Mouse (Mus musculus) stomach, embryonic 14.5 days (tissue): Measurements from ENCODE around the gene 1110057P08Rik. TPM values are rescaled to one million over a fixed set of nuclear protein-coding genes. Genes with fewer than 3 reads are reported as not detected.
"Not testable (repeated sequence)": the region's sequence is repeated elsewhere in the genome, so short reads cannot be mapped to it uniquely, and the experiment has no call there.

ENCODE experiments used
- ATAC-seq: fragments of 200-750 bp; cut with Nextera tagmentation; 2 replicates; pipeline ENCODE4 v1.8.0; 2017; ENCODE audit warnings: low read depth, moderate TSS enrichment; ENCODE audit not compliant: insufficient number of reproducible peaks, insufficient read depth, low FRiP score
- H3K27ac ChIP-seq: fragments of 300-500 bp; sonication (generic); 2 replicates; pipeline ENCODE4 v1.5.1; 2014; ENCODE audit warnings: mild to moderate bottlenecking, low read length, moderate library complexity, mixed read lengths
- H3K27me3 ChIP-seq: fragments of 300-500 bp; sonication (generic); 2 replicates; pipeline ENCODE4 v1.6.1; 2014; ENCODE audit warnings: low read length, control low read depth, mixed read lengths; ENCODE audit not compliant: control insufficient read depth, insufficient read depth
- H3K36me3 ChIP-seq: fragments of 300-500 bp; sonication (generic); 2 replicates; pipeline ENCODE4 v1.6.1; 2014; ENCODE audit warnings: mild to moderate bottlenecking, control low read depth, low read length, moderate library complexity, mixed read lengths; ENCODE audit not compliant: control insufficient read depth, insufficient read depth
- H3K4me1 ChIP-seq: fragments of 300-500 bp; sonication (generic); 2 replicates; pipeline ENCODE4 v1.6.1; 2014; ENCODE audit warnings: low read length, control low read depth, mixed read lengths; ENCODE audit not compliant: control insufficient read depth, insufficient read depth
- H3K4me2 ChIP-seq: fragments of 300-500 bp; sonication (generic); replicated peaks from 2 replicates; pipeline ENCODE4 v1.6.1; 2014; ENCODE audit warnings: low read depth, low read length, control low read depth
- H3K4me3 ChIP-seq: fragments of 300-500 bp; sonication (generic); 2 replicates; pipeline ENCODE4 v1.5.1; 2014; ENCODE audit warnings: low read depth, low read length, control low read depth
- H3K9ac ChIP-seq: fragments of 300-500 bp; sonication (generic); replicated peaks from 2 replicates; pipeline ENCODE4 v1.6.1; 2014; ENCODE audit warnings: low read depth, mild to moderate bottlenecking, control low read depth, low read length, moderate library complexity, mixed read lengths
- H3K9me3 ChIP-seq: fragments of 300-500 bp; sonication (generic); 2 replicates; pipeline ENCODE4 v1.6.1; 2016; ENCODE audit warnings: low read depth, low read length, control low read depth; ENCODE audit not compliant: control insufficient read depth
- WGBS: fragments of 180-500 bp; shearing (Covaris S2); extraction: QIAGEN DNeasy Blood & Tissue Kit; methylation state at CpG from one replicate; pipeline ENCODE4 v1.1.7; 2014; 5-methylcytosine and 5-hydroxymethylcytosine counted together
- polyA plus RNA-seq: library from polyadenylated mRNA; unstranded; fragments of >200 nt; fragmentation: Nextera tagmentation; extraction: Ambion mirVana; gene quantifications from 2 replicates; pipeline ENCODE4 v1.2.1, GENCODE M21; 2014

The 1110057P08Rik gene
- not detected in 2 replicates for polyA plus RNA-seq

DNA sequence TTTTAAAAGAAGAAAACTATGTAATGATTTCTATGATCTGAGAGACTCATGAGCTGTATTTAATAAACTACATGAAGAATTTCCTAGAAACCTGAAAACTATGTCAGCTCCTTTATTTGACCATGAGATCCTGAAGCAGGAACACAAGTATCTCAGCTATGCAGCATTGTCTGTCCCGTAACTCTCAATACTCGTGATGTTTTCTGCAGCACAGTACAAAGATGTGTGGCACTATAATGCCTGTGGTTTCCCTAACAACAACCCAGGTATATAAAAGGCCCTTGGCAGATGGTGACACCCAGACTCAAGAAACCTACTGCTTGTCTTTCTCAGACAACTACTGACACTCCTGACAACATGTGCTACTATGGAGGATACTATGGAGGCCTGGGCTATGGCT, at the start of gene 1110057P08Rik:
1110057P08Rik (plus strand) TSS at position 301 of the 400 bp plus-strand sequence.
- H3K4me1 ChIP-seq: no peaks in the 10 kb centered on the region
- H3K9me3 ChIP-seq: no peaks in the 10 kb centered on the region
- no peak within 1 kb of the TSS for H3K4me3 ChIP-seq
- H3K36me3 ChIP-seq: no peaks in the 10 kb centered on the region
- no peaks in the 10 kb centered on the region for H3K27me3 ChIP-seq
- ATAC-seq: no peak
- no peak within 1 kb of the TSS for H3K9ac ChIP-seq
- no peak within 1 kb of the TSS for H3K27ac ChIP-seq
- no peak within 1 kb of the TSS for H3K4me2 ChIP-seq
- WGBS: 74% methylated on average over 2 of the region's 2 CpGs

DNA sequence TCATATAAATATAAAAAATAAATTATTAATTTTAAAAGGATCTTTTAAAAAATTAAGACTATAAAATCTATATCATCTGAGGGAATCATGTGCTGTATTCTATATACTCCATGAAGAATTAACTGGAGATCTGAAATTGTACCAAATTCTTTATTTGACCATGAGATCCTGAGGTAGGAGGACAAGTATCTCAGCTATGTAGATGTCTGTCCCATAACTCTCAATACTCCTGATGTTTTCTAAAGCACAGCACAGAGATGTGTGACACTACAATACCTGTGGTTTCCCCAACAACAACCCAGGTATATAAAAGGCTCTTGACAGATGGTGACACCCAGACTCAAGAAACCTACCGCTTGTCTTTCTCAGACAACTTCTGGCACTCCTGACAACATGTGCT, 34.0 kb upstream of the 1110057P08Rik start, which contains the start of gene Gm6358:
Gm6358 (plus strand) TSS at position 301 of the 400 bp plus-strand sequence.
- H3K27me3 ChIP-seq: no peaks in the 10 kb centered on the region
- ATAC-seq: no peak
- WGBS: 91% methylated on average over 1 of the region's 1 CpGs
- no peak within 1 kb of the TSS for H3K4me2 ChIP-seq
- no peak within 1 kb of the TSS for H3K27ac ChIP-seq
- H3K36me3 ChIP-seq: no peaks in the 10 kb centered on the region
- H3K9ac ChIP-seq: no peak within 1 kb of the TSS
- no peaks in the 10 kb centered on the region for H3K4me1 ChIP-seq
- H3K4me3 ChIP-seq: no peak within 1 kb of the TSS
- H3K9me3 ChIP-seq: no peaks in the 10 kb centered on the region

DNA sequence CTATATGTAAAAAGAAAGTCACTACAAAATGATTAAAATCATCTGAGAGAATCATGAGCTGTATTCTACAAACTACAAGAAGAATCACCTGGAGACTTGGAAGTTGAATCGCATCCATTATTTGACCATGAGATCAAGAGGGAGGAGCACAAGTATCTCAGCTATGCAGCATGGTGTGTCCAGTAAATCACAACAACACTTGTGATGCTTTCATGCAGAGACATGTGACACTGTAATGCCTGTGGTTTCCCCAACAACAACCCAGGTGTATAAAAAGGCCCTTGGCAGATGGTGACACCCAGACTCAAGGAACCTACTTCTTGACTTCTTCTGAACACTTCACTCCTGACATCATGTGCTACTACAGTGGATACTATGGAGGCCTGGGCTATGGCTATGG, 23.7 kb upstream of the 1110057P08Rik start, which contains the start of gene Gm10061:
Gm10061 (plus strand) TSS at position 301 of the 400 bp plus-strand sequence.
- Histone ChIP-seq H3K4me1 (no peaks in the 10 kb centered on the region), H3K4me2 (no peak within 1 kb of the TSS), H3K9ac (no peak within 1 kb of the TSS), H3K27ac (no peak within 1 kb of the TSS), H3K4me3 (no peak within 1 kb of the TSS), H3K27me3 (no peaks in the 10 kb centered on the region), H3K36me3 (no peaks in the 10 kb centered on the region), H3K9me3 (no peaks in the 10 kb centered on the region)
- no peak for ATAC-seq
- WGBS: 92% methylated on average over 1 of the region's 1 CpGs

DNA sequence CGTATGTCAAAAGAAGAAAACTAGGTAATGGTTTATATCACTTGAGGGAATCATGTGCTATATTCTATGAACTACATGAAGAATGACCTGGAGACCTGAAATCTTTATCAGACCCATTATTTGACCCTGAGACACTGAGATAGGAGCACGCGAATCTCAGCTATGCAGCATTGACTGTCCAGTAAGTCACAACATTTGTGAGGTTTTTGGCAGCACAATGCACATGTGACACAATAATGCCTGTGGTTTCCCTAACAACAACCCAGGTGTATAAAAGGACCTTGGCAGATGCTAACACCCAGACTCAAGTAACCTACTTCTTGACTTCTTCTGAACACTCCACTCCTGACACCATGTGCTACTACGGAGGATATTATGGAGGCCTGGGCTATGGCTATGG, 16.9 kb upstream of the 1110057P08Rik start, which contains the start of gene Gm9789:
Gm9789 (plus strand) TSS at position 301 of the 400 bp plus-strand sequence.
- Histone ChIP-seq H3K4me3 (no peak within 1 kb of the TSS), H3K9ac (no peak within 1 kb of the TSS), H3K36me3 (no peaks in the 10 kb centered on the region), H3K27me3 (no peaks in the 10 kb centered on the region), H3K9me3 (no peaks in the 10 kb centered on the region), H3K4me2 (no peak within 1 kb of the TSS), H3K4me1 (no peaks in the 10 kb centered on the region), H3K27ac (no peak within 1 kb of the TSS)
- 87% methylated on average over 4 of the region's 4 CpGs for WGBS
- ATAC-seq: no peak

DNA sequence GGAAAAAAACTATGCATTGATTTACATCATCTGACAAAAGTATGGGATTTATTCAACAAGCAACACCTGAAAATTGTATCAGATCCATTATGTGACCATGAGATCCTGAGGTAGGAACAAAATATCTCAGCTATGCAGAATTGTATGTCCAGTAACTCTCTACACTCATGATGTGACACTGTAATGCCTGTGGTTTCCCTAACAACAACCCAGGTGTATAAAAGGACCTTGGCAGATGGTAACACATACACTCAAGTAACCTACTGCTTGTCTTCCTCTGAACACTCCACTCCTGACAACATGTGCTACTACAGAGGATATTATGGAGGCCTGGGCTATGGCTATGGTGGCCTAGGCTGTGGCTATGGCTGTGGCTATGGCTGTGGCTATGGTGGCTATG, 5.3 kb upstream of the 1110057P08Rik start, which contains the start of gene Gm7735:
Gm7735 (plus strand) TSS at position 301 of the 400 bp plus-strand sequence.
- H3K27ac ChIP-seq, H3K9ac ChIP-seq, H3K4me3 ChIP-seq, H3K4me2 ChIP-seq, ATAC-seq, H3K9me3 ChIP-seq, H3K36me3 ChIP-seq, H3K27me3 ChIP-seq, H3K4me1 ChIP-seq: not testable (repeated sequence)

DNA sequence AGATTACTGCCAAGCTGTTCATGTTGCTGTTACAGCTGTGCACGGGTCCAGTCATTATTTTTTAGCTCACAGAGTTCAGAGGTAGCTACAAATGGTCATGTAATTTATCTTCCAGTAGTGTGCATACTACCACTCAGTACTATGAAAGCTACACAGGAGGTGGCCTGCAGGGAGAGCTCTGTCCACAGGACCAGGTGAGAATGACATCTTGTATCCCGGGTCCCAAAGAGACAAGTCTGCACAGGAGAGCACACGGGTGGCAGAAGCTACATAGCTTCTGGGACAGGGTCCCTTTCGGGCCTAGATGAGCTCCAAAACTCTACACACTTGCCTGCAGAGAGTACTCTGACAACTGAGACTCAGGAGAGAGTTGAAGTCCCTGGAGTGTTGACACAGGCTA, 14.1 kb downstream of the 1110057P08Rik start:
- no peaks in the 10 kb centered on the region for H3K9me3 ChIP-seq
- no peaks in the 10 kb centered on the region for H3K4me1 ChIP-seq
- no peak overlapping the region for H3K27ac ChIP-seq
- H3K27me3 ChIP-seq: no peaks in the 10 kb centered on the region
- WGBS: 81% methylated on average over 4 of the region's 4 CpGs
- no peak overlapping the region for H3K4me3 ChIP-seq
- no peak overlapping the region for H3K9ac ChIP-seq
- H3K4me2 ChIP-seq: no peak overlapping the region
- ATAC-seq: no peak
- H3K36me3 ChIP-seq: no peaks in the 10 kb centered on the region

DNA sequence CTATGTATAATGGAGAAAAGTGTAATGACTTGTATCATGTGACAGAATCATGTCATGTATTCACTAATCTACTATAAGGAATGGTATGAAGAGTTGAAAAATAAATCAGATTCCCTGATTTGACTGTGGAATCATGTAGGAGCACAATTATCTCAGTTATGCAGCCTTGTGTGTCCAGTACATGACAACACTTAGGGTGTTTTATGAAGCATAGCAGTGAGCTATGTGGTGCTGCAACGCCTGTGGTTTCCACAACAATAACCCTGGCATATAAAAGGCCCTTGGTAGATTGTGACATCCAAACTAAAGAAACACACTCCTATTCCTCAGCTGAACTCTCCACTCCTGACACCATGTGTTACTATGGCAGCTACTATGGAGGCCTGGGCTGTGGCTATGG, 31.0 kb downstream of the 1110057P08Rik start, which contains the start of gene Krtap20-2:
Krtap20-2 (plus strand) TSS at position 301 of the 400 bp plus-strand sequence.
- 65% methylated on average over 1 of the region's 1 CpGs for WGBS
- H3K36me3 ChIP-seq: no peaks in the 10 kb centered on the region
- no peak for ATAC-seq

More for the DNA sequence above, 31.0 kb downstream of the 1110057P08Rik start, which contains the start of gene Krtap20-2:
- H3K9ac ChIP-seq: no peak within 1 kb of the TSS
- H3K4me3 ChIP-seq: no peak within 1 kb of the TSS
- no peak within 1 kb of the TSS for H3K4me2 ChIP-seq
- no peaks in the 10 kb centered on the region for H3K27me3 ChIP-seq
- no peaks in the 10 kb centered on the region for H3K4me1 ChIP-seq
- H3K9me3 ChIP-seq: no peaks in the 10 kb centered on the region
- no peak within 1 kb of the TSS for H3K27ac ChIP-seq
